Mouse (Mus musculus) liver, postnatal 0 days (tissue): ENCODE measurements at regions not wholly inside any gene's neighbourhood (a gene's known extent, or its start where the extent isn't known, plus 50 kb on each side); places are given as distances from the start of the nearest gene placed in this dataset.

ENCODE experiments used
- CTCF ChIP-seq: sonication (generic); IDR thresholded peaks from 2 replicates; pipeline ENCODE4 v1.5.1; 2016; ENCODE audit warnings: antibody characterized with exemption, low read depth
- EP300 ChIP-seq: IDR thresholded peaks from 2 replicates; pipeline ENCODE4 v1.6.1; 2016; ENCODE audit warnings: antibody characterized with exemption, low read depth, mild to moderate bottlenecking

DNA sequence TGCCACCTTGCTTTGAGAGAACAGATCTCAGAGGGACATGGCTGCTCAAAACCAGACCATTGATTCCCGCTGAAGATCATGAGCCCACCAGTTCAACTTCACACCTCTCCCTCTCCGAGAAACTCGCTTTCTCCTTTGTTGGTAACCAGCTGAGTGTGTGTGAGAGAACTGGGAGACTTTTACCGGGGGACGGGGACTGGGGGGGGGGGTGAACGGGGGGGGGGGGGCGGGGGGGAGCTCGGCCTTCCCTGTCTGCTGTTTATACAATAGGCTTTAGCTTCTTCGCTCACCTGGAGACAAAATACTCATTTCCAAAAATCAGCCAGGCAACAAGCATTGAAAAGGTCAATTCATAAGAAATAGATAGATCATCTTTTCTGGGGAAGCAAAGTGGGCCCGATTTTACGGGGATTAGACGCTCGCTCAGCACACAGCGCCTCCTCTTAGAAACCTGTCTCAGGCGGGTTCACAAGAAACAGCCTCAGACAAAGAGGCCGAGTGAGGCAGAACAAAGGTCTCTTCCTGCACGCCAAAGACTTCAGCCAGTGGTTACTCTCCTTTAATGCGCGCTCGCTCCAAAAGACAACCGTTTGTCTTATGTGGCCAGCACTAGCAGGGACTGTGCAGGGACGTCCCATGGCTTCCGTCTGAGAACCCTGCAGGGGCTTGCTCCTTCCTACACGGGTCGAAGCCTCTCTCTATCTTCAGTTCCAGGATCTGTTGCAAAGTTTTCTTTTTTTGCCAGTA, 202.7 kb downstream of the Irs2 start:
- TF ChIP-seq EP300, result no peak
- TF ChIP-seq CTCF, result no peak
